Mouse (Mus musculus) CH12.LX (cell line): ENCODE data around the gene Dppa5a. TPM values are rescaled to one million over a fixed set of nuclear protein-coding genes. Genes with fewer than 3 reads are reported as not detected.

Source experiments
- DNase-seq: peaks from one replicate; pipeline ENCODE4 v3.0.0-alpha.2; 2013; ENCODE audit errors: extremely low read depth
- H3K27ac ChIP-seq: 2 replicates; pipeline ENCODE4 v1.5.1; 2012; ENCODE audit warnings: low read depth, mild to moderate bottlenecking, control low read depth, moderate library complexity; ENCODE audit not compliant: insufficient read depth
- H3K27me3 ChIP-seq: replicated peaks from 2 replicates; pipeline ENCODE3; 2012; ENCODE audit warnings: inconsistent platforms
- H3K36me3 ChIP-seq, 2 experiments: replicated peaks in 1 of 2; 2 replicates each; pipeline versions ENCODE3 to v1.6.1; 2012; ENCODE audit warnings: inconsistent platforms in 1 of 2, low read length in 1 of 2, mild to moderate bottlenecking in 1 of 2, mixed read lengths in 1 of 2, moderate library complexity in 1 of 2; ENCODE audit not compliant: control insufficient read depth in 1 of 2, insufficient read depth in 1 of 2
- H3K4me1 ChIP-seq, 2 experiments: 2 replicates each; pipeline ENCODE4 v1.6.1; 2012; ENCODE audit warnings: inconsistent platforms in 1 of 2, moderate library complexity in 1 of 2; ENCODE audit not compliant: insufficient read depth in 2 of 2, control insufficient read depth in 1 of 2
- H3K4me2 ChIP-seq: 2 replicates; pipeline ENCODE4 v1.6.1; 2012; ENCODE audit warnings: low read depth, mild to moderate bottlenecking, control low read depth; ENCODE audit not compliant: poor library complexity, insufficient read depth, severe bottlenecking
- H3K4me3 ChIP-seq, 3 experiments: fragments of 150-350 bp in 1 of 3; sonication (generic) in 1 of 3; replicated peaks in 1 of 3; 2 replicates each; pipeline versions ENCODE3 to v1.5.1; 2011 to 2012; ENCODE audit warnings: low read depth in 2 of 3, low read length in 2 of 3, mild to moderate bottlenecking in 2 of 3, moderate library complexity in 2 of 3, control low read depth in 1 of 3, improper control_type of control experiment in 1 of 3, inconsistent platforms in 1 of 3, mixed read lengths in 1 of 3; ENCODE audit not compliant: poor library complexity in 1 of 3
- H3K79me2 ChIP-seq: replicated peaks from 2 replicates; pipeline ENCODE4 v1.6.1; 2012; ENCODE audit warnings: mild to moderate bottlenecking, moderate library complexity; ENCODE audit not compliant: control insufficient read depth, poor library complexity, insufficient read depth, severe bottlenecking; ENCODE audit errors: extremely low read depth
- H3K9ac ChIP-seq: 2 replicates; pipeline ENCODE4 v1.6.1; 2012; ENCODE audit warnings: low read depth, mild to moderate bottlenecking, control low read depth, moderate library complexity; ENCODE audit not compliant: insufficient read depth
- H3K9me3 ChIP-seq: replicated peaks from 2 replicates; pipeline ENCODE3; 2012; ENCODE audit warnings: low read length, inconsistent platforms, mixed read lengths
- BHLHE40 ChIP-seq: IDR thresholded peaks from 2 replicates; pipeline ENCODE4 v1.6.1; 2011; ENCODE audit warnings: mild to moderate bottlenecking, low read depth, low read length, improper control_type of control experiment
- IRF4 ChIP-seq: IDR thresholded peaks from 2 replicates; pipeline ENCODE4 v1.6.1; 2014; ENCODE audit warnings: low read depth, mild to moderate bottlenecking, inconsistent platforms, low read length, improper control_type of control experiment
- PAX5 ChIP-seq: IDR thresholded peaks from 2 replicates; pipeline ENCODE4 v1.6.1; 2012; ENCODE audit warnings: low read length, inconsistent platforms, mixed read lengths
- POLR2AphosphoS2 ChIP-seq: IDR thresholded peaks from 2 replicates; pipeline ENCODE4 v1.6.1; 2011; ENCODE audit warnings: low read depth, low read length, improper control_type of control experiment
- RAD21 ChIP-seq: IDR thresholded peaks from 2 replicates; pipeline ENCODE4 v1.6.1; 2011; ENCODE audit warnings: low read depth, mild to moderate bottlenecking, low read length, improper control_type of control experiment, moderate library complexity
- TBP ChIP-seq: conservative IDR thresholded peaks from 2 replicates; pipeline ENCODE4 v1.6.1; 2011; ENCODE audit warnings: low read depth, low read length, improper control_type of control experiment
- UBTF ChIP-seq: IDR thresholded peaks from 2 replicates; pipeline ENCODE4 v1.6.1; 2012; ENCODE audit warnings: low read depth, mild to moderate bottlenecking, inconsistent platforms, low read length, improper control_type of control experiment, moderate library complexity
- dilution Hi-C: fragments of 300-500 bp; cut with MboI; formaldehyde crosslinking; loops from 2 replicates; pipeline ENCODE4 v1.14.3; 2020; ENCODE audit warnings: low sequenced_read_pairs; ENCODE audit not compliant: extremely low pct_unique_long_range_greater_than_20kb, extremely low pct_ligation_motif_present
- in situ Hi-C: fragments of 300-500 bp; cut with MboI; formaldehyde crosslinking; loops from 3 replicates; pipeline ENCODE4 v1.14.3; 2019; ENCODE audit warnings: low sequenced_read_pairs, low pct_ligation_motif_present, low pct_unique_long_range_greater_than_20kb, mixed read lengths
- polyA plus RNA-seq: library from polyadenylated mRNA; unstranded; fragments of >175 nt; gene quantifications from 2 replicates; pipeline ENCODE4 v1.2.1, GENCODE M21; 2012; ENCODE audit warnings: low read depth; ENCODE audit not compliant: insufficient read length
- total RNA-seq, 2 experiments: library from RNA; depleted of rRNA; stranded (reverse); fragments of 300-350 nt in 1 of 2; fragments of >200 nt in 1 of 2; gene quantifications; 2 replicates each; pipeline ENCODE4 v1.2.3; 2012 to 2014

The Dppa5a gene
- total and polyA plus RNA-seq, 3 experiments: not detected

DNA sequence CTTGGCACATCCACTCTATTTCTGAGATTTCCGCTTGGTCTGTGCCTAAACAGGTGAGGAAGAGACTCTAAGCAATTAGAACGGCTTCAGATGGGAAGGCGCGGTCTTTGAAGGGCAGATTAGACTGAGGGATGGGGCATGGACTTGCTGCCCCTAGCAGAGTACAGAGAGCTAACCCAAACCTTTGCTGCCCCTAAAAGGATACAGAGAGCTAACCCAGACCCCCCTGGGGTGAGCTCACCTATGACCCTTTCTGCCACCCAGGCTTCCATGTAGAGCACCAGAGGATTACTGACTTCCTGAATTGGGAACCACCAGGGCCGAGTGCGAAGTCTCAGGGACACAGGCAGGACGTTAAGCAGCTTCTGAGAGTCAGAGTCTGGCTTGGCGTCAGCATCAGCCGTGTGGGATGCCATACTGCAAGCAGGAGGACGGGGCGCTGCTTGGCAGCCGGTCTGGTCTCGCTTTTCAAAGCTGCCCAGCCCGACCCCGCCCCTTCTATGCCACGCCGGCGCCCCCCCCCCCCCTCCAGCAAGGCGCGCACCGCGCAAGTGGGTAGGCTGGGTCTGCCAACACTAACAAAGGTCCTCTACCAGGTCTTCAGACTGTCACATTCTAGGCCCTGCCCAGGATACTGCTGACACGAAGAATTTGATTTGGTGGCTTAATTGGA is 10.3 kb upstream of the Dppa5a start, which contains the start of gene Ooep:
Gene Ooep (minus strand): TSS at position 613 of the 673 bp plus-strand sequence.
- in situ Hi-C loops (no loop called here), dilution Hi-C loops (no loop called here)
- Histone ChIP-seq H3K36me3 (no peaks in the 10 kb centered on the region), H3K4me2 (no peak within 1 kb of the TSS; the same call in 1 of the 2 replicates), H3K4me3 (no peak within 1 kb of the TSS), H3K9me3 (no peaks in the 10 kb centered on the region), H3K27ac (no peak within 1 kb of the TSS), H3K27me3 (peaks cover 43% of the 10 kb centered on the region), H3K4me1 (no peaks in the 10 kb centered on the region), H3K79me2 (no peaks in the 10 kb centered on the region), H3K9ac (no peak within 1 kb of the TSS)
- TF ChIP-seq RAD21: no peak
- no peak for DNase-seq

DNA sequence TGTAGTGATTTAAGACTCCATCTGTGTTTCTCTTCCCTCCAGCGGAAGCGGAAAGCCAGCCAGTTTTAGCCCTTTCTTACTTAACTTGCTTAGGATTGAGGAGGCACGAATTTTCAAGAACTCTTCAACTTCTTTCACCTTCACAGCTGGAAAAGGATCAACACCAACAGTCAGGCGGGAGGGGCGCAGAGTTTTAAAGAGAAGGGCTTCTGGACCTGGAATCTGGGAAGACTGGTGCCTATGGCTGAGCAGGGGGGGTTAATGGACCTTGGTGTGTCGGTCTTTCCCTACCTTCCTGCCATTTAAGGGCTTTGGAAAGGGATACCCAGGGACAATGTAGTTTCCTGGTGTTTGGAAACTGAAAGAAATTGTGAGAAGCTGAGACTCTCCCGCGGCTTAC is 9.6 kb upstream of the Dppa5a start:
- no peaks in the 10 kb centered on the region for H3K9me3 ChIP-seq
- TF ChIP-seq RAD21 (no peak), PAX5 (no peak), UBTF (no peak), TBP (no peak)
- H3K79me2 ChIP-seq: no peaks in the 10 kb centered on the region
- DNase-seq: no peak
- H3K36me3 ChIP-seq: no peaks in the 10 kb centered on the region
- H3K4me3 ChIP-seq: no peak overlapping the region
- dilution Hi-C loops: no loop called here
- no peaks in the 10 kb centered on the region for H3K4me1 ChIP-seq
- in situ Hi-C loops: no loop called here
- no peak overlapping the region for H3K4me2 ChIP-seq
- H3K9ac ChIP-seq: no peak overlapping the region
- H3K27ac ChIP-seq: no peak overlapping the region
- peaks cover 46% of the 10 kb centered on the region for H3K27me3 ChIP-seq

DNA sequence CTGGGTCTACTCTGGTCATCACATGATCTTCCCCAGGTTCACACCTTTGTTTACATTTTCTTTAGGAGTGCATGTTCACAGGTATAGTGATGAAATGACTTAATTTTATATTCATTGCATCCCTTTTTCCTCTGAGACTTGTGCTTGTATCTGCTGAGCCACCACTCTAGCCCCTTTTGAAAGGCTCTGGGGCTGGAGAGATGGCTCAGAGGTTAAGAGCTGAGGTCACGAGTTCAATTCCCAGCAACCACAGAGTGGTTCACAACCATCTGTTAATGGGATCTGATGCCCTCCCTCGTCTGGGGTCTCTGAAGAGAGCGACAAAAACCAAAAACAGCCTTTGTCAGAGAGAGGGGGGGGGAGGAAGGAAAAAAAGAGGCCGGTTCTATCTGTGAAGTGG is 7.5 kb upstream of the Dppa5a start:
- Histone ChIP-seq H3K4me2 (no peak overlapping the region), H3K79me2 (no peaks in the 10 kb centered on the region), H3K27ac (no peak overlapping the region), H3K4me3 (no peak overlapping the region), H3K27me3 (peaks cover 49% of the 10 kb centered on the region), H3K9ac (no peak overlapping the region), H3K4me1 (no peaks in the 10 kb centered on the region), H3K9me3 (no peaks in the 10 kb centered on the region), H3K36me3 (no peaks in the 10 kb centered on the region)
- dilution Hi-C loops (no loop called here), in situ Hi-C loops (no loop called here)
- no peak for DNase-seq
- no peak for TF ChIP-seq BHLHE40
- TF ChIP-seq POLR2AphosphoS2: no peak
- no peak for TF ChIP-seq IRF4
